Mouse (Mus musculus): ENCODE results near the gene Tmem150b.
A peak's percentile ranks its signal among the peaks of the same experiment; 100 is the strongest.

Tmem150b gene

DNA sequence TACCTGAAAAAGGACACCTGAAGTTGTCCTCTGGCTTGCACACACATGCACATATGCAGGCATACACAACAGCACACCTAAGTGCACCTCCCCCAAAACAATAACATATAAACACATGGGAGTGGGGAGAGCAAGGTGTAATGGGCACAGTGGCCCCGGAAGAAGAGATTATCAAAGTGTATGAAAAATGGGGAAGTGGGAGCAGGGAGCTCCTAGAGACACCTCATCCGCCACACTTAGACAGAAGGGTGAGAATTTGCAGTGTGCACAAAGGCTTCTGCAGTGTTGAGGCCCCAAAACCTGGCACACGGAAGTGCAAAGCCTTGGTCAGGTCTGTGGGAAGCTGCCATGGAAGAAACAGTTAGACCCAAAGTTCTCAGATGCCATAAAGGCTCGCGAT lies 6.0 kb upstream of the Tmem150b start:
- DNase-seq (ENCODE audit: low read depth, low spot score) = no peak

DNA sequence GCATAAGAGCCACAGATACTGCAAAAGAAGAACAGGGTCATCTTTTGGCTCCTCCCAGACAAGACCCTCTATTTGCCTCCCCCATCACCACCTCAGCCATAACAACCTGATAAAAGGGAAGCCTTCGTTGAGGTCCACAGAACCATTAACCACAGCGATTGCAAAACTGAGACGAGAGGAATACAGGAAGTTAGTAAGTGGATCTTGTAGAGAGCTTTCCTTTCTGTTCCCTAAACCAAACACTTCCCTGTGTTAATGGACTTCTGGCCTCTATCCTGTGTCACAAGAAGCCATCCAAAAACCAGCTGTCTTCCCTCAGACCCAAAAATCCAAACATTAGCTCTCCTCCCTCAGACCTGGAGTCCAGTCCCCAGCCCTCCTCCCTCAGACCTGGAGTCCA lies 690 bp downstream of the Tmem150b start:
- no peak for DNase-seq (ENCODE audit: low read depth, low spot score)

DNA sequence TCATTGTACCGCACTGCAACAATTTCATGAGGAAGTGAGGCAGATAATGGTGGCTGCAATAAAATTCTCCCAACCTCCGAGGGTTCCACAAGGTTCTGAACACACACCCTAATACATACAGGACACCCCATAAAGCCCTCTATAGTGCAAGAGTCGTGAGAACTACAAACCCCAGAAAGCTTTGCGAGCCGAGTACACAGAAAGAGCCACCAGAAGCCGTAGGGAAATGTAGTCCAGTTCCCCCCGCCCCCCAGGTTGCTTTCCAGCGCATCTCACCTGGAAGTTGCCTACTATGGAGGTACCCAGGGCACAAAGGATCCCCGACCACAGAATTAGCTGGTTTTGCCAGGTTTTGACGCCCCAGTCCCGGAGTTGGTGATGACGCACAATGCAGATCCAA lies 1.5 kb downstream of the Tmem150b start:
- no peak for DNase-seq (ENCODE audit: low read depth, low spot score)

DNA sequence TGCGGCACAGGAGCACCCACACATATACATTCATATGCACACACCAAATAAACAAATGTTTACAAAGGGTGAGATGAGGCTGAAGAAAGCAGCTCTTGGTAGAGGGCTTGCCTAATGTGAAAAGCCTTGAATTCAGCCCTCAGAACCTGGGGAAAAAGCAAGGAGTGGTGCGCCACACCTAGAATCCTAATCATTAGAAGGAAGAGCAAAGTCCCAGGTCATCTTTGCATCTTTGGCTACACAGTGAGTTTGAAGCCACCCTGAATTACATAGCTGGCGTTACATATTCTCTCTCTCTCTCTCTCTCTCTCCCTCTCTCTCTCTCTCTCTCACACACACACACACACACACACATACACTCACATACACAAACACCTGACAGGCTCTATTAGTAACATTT lies 5.8 kb downstream of the Tmem150b start:
- DNase-seq (ENCODE audit: low read depth, low spot score) = no peak

DNA sequence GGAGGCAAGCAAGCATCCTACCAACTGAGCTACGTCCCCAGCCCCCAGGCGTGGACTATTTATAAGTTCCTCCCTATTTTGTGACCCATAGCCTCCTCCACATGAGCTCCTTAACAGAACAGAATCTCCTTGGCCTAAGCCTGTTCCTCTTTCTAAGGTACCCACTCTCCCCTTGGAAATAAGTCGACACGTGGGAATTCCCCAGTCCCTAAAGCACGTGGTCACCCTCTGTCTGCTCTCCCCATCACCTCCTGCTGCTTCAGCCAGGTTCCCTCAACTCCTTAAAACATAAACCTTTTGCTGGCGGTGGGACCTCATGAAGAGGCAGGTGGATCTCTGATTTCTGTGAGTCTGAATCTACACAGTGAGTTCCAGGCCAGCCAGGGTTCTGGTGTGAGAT lies 8.1 kb downstream of the Tmem150b start:
- no peak for DNase-seq (ENCODE audit: low read depth, low spot score)

DNA sequence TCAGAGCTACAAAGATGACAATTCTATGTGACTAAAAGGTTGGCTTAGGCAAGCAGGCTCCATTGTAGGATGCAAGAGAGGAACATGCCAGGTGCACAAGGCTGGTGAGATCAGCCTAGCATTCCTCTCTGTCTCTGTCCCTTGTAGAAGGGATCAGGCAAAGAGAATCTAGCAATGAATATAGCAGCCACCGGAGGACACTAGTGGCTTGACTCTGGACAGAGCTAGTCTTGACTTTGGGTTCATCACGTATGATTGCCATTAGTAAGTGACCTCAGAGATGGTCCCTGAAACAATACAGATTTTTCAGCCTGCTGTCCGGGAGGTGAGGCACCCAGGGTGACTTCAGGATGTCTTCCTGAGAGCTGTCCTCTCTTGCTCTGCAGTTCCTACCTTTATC lies 12.5 kb downstream of the Tmem150b start:
- no peak for DNase-seq (ENCODE audit: low read depth, low spot score)

DNA sequence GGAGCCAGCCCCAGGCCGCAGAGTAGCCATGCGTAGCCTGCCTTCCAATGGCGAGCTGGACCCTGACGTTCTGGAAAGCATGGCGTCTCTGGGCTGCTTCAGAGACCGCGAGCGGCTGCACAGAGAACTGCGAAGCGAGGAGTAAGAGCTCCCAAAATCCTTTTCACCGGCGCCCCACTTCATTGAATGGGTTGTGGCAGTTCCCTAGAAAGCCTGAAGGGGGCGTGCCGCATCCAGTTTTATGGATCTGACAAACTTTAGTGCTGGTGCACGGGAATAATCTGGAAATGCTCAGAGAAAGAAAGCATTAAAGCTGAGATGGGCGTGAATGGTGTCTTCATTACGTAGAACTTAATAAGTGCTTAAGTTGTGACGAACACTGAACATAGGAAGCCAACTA lies 20.0 kb downstream of the Tmem150b start:
- no peak for DNase-seq (ENCODE audit: low read depth, low spot score)

DNA sequence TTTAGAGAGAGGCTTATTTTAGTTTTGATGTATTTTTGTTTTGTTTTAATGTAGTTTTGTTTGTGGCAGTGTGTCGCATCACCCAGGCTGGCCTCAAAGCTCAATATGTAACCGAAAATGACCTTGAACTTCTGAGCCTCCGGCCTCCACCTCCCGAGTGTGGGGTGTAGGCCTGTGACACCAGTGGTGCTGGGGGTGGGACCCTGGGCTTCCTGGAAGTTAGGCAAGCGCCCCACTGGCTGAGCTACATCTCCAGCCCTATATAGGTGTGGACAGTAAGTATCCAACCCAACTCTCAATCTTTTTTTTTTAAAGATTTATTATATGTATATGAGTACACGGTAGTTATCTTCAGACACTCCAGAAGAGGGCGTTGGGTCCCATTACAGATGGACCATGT lies 21.9 kb downstream of the Tmem150b start:
- DNase-seq (ENCODE audit: low read depth, low spot score) = no peak

DNA sequence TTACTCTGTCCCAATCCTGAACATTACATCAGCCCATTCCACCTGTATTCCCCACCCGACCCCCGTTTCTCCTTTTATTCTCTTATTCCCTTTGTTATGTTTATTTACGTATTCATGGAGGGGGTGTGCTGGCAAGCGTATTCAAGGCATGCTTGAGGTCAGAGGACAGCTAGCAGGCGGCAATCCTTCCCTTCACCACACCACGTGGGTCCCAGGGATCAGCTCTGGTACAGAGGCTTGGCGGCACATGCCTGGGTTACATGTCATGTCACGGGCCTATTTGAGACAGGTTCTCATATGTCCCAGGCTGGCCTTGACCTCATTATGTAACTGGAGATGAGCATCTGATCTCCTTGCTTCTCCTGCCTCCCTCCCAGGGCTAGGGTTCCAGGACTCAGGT lies 22.7 kb downstream of the Tmem150b start:
- DNase-seq (ENCODE audit: low read depth, low spot score) = no peak

DNA sequence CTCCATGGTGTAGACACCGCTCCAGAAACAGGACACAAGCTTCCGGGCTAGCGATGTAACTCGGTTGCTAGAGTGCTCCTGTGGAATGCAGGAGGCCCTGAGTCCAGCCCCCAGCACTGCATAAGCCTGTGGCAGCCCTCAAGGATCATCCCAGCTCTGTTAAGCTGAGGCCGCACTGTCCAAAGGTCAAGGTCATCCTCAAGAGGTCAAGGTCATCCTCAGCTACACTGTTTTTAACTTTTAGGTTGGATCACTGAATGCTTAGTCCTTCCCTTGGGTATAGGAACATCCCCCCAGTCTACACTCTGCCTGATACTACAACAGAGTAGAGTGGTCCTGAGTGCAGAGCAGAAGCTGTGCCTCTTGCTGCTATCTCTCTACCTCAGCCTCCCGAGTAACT lies 32.0 kb downstream of the Tmem150b start:
- DNase-seq (ENCODE audit: low read depth, low spot score) = no peak

DNA sequence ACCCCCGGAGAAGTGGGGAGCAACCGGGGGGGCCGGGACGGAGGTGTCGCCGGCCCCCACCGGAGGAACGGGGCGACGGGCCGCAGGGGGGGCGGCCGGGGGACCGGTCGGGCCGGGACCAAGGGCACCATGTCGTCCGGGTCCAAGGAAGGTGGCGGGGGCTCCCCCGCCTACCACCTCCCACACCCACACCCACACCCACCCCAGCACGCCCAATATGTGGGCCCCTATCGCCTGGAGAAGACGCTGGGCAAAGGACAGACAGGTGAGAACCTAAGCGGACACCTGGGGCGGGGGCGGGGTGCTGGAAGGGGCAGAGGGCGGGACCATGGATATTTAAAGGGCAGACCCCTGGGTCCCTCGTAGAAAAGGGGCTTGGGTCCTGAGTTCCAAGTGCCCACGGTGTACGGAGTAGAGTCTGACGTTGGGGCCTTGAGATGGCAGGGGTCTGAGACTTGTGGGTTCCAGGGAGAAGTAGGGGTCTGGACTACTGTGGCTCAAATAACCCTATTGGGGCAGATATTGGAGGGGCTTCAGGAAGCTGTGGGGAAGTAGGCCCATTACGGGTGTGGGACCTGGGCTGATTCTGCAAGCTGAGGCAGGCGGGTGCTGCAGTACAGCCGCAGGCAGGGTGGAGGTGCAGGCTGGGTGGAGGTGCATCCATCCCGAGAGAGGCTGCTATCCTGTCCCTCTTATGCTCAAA lies 33.9 kb downstream of the Tmem150b start:
- DNase-seq (ENCODE audit: low read depth, low spot score) = no peak

DNA sequence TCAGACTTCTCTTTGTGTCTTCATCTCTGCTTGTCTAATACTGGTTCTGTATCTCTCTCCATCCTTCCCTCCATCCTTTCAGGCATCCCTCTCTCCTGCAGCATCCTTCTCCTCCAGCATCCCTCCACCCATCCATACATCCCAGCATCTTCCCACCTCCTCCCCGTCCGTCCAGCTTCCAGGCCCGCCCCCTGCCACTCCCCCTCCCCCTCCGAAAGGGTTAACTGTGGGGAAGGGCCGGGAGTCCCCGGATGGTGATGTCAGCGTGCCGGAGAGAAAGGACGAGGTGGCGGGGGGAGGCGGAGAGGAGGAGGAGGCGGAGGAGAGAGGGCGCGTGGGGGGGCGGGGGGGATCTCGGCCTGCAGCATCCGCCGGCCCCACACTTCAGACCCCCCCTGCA lies 34.7 kb downstream of the Tmem150b start, which contains the start of gene Brsk1:
Brsk1 (plus strand) TSS at position 218 of the 400 bp plus-strand sequence.
- DNase-seq (ENCODE audit: low read depth, low spot score) = no peak

DNA sequence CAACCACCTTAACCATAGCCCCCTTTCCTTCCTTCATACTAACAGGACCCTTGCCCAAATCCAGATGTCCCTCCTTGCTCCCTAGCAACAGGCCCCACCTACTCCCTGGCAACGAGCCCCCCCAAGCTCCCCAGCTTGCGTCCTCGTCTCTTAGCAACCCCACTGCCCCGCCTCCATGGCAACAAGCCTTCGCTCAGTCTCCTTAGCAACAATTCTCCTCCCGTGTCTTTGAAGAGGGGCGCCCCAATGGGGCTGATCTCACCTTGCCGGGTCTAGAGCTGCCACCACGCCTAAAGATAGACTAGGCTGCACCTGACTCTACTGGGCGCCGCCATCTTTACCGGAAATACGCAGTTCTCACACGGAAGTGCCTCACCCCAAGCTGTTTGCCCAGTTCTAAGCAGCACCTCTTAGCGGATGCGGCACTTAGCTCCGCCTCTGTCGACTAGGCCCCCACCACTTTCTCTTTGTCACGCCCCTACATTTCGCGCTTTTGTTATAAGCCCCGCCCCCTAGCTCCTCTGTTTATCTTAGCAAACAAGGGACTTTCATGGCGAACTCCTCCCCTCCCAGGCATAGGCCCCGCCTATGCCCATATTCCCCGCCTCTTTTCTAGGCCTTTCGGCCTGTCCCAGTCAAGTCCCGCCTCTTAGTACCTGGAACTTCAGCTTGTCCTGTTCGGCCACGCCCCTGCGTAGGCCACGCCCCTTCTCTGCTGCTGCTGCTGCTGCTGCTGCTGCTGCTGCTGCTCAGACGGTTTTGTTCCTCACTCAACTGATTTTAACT lies 40.2 kb downstream of the Tmem150b start, which contains the start of gene Hspbp1:
Hspbp1 (minus strand) TSS at position 437 of the 786 bp plus-strand sequence.
- DNase-seq (ENCODE audit: low read depth, low spot score) = peak; percentile 94

DNA sequence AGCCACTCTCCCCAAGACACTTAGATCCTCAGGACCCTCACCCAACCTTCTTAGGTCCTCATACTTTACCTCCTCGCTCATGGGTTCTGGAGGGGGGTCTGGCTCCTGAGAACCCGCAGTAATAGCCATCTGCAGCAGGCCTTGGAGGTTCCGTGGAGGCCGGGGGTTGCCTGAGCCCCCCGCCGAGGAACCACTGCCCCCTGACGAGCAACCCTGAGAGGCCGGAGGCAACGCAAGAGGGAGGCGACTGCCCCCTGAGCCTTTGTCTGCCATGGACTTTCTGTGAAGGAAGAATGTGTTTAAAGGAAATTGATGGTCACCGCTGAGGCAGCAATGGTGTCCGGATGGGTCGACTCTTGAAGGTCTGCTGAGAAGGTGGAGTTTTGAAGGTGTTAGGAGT lies 40.8 kb downstream of the Tmem150b start:
- no peak for DNase-seq (ENCODE audit: low read depth, low spot score)

DNA sequence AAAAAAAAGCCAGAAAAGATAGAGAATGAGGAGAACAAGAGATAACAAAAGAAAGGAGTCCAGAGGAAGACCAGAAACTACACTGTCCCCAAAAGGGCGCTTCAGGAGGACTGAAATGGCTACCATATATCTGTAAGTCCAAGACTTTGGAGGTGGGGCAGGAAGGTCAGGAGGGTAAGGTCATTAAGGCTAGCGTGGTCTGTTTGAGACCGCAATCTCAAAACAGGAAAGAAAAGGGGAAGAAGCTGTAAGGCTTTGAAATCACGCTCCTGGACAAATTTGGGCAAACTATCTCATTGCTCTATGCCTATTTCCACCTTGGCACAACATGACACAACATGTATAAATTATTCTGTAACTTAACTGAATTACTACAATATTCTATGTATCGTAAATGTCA lies 41.7 kb downstream of the Tmem150b start:
- DNase-seq (ENCODE audit: low read depth, low spot score) = no peak

DNA sequence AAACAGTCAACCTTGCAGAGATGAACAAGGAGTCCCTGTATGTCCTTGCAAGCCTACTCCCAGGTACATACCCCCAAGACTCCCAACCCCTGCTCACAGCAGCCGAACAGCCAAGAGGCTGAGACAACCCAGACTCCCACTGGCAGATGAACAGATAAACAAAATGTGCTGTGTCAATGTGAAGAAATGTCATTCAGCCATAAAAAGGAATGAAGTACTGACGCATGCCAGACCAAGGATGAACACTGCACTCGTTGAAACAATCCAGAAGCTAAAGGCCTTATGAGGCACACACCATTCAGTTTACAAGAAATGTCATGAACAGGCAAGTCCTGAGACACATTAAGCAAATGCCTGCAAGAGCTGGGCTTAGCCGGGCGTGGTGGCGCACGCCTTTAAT lies 49.8 kb downstream of the Tmem150b start:
- no peak for DNase-seq (ENCODE audit: low read depth, low spot score)

DNA sequence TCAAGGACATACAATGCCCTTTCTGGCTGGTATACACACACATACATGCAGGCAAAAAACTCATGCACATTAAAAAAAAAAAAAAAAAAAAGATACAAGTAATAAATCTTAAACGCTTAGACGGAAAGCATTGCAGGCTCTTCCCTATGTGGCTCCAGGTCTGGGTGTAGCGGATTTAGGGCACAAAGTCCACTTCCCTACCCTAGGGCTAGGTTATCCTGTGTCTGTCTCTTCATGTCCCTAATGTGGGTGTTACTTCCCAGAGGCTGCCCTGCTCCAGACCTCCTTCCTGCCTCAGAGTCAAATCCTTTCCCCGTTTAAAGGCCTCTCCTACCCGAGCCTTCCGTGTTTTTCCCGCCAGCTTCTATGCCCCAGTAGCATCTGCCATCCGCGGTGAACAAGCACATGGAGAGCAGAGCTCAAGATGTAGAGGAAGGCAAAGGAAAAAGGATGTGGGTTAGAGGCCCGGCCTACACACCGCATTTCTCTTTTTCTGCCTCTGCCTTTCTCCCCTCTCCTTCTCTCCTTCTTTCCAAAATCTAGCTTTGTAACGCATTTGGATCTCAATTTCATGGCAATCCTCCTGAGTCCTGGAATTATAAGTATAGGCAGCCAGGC lies 50.8 kb downstream of the Tmem150b start:
- DNase-seq (ENCODE audit: low read depth, low spot score) = no peak

DNA sequence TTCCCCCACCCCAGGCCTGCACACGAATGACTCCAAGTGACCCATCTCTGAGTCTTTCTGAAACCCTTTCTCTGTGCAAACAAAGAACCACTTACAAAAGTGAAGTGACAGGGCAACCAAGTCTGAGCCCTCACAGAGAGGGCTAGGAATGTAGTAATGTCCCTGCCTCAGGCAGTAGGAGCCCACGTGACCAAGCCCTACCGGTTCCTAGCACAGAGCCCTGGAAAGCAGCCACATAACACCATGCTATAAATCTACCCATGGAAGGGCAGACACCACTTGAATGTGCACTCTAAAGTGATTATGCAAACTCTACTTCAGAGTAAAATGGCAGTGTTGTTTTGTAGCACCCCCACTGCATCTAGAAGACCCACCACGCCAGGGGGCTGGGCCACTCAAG lies 53.1 kb downstream of the Tmem150b start:
- no peak for DNase-seq (ENCODE audit: low read depth, low spot score)

DNA sequence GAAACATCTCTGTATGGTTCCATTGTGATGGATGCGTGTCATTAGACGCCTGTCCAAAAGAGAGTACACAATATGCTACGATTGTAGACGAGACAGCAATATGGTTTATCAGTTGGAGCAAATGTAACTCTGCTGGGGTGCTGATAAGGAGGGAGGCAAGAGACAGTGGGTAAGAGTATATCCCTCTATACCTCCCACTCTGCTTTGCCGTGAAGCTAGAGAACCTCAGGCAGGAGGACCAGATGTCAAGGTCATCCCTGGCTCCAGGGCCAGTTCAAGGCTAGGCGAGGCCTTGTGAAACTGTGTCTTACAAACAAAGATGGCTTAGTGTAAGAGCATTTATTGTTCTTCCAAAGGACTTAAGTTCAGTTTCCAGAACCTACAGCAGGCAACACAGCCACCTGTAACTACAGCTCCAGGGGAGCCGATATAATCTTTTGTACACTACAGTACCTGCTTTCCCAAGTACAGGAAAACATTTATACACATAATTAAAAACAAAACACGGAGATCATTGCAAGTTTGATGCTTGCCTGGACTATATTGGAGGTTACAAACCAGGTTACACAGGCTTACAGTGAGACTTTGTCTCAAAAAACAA lies 54.3 kb downstream of the Tmem150b start:
- DNase-seq (ENCODE audit: low read depth, low spot score) = peak; percentile 59

DNA sequence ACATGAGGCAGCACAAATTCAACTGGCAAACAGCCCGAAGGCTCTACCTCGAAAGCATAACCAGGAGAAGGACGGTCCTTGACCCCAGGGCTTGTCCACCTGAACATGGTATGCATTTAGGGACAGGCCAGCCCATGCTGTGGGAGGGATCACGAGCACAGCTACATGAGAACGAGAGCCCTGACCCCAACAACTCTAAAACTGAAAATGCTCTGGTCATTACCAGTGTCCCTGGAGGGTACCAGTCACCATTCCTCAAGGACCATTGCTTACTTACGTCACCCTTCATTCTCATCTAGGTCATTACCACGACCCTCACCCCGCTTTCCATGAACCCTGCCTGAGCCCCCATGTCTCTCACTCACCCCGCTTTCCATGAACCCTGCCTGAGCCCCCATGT lies 55.9 kb downstream of the Tmem150b start:
- no peak for DNase-seq (ENCODE audit: low read depth, low spot score)

DNA sequence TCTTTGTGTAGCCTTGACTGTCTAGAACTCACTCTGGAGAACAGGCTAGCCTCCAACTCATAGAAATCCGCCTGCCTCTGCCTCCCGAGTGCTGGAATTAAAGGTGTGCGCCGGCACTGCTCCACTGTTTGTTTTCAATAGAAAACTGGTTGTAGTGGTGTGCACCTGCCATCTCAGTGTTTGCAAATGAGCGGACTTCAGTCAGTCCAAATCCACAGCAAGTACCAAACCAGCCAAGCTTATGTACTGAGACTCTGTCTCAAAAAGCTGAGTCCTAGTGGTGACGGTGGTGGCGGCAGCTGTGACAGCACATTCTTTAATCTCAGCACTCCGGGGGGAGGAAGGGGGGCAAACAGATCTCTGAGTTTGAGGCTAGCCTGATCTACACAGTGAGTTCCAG lies 56.5 kb downstream of the Tmem150b start:
- no peak for DNase-seq (ENCODE audit: low read depth, low spot score)

DNA sequence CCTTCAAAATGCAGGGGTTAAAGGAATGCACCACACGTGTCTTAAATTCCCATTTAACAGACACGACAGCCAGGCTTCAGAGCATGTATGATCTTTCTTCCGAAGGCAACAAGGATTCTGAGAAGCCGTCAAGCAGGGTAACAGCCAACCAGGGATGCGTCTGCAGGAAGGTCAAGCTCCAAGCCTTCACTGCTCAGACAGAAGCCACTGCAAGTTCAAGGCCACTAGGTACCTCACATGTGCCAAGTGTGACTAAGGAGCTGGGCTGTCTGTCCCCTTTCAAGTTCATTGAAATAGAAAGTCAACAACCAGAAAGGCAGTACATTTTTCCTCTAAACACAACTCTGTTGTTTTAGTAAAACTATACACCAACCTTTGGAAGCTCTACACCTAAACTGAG lies 58.2 kb downstream of the Tmem150b start:
- no peak for DNase-seq (ENCODE audit: low read depth, low spot score)

Measured in c-Kit-negative CD71-positive TER-119-positive erythroid progenitor cells, embryonic 14.5 days (primary cell).